Mouse (Mus musculus) liver, embryonic 14.5 days (tissue): ENCODE data around the gene Ilf2.

Experiments used
- CTCF ChIP-seq: IDR thresholded peaks from 2 replicates; pipeline ENCODE4 v1.5.1; 2016; ENCODE audit warnings: antibody characterized with exemption, low read depth, control low read depth
- EP300 ChIP-seq: IDR thresholded peaks from 2 replicates; pipeline ENCODE4 v1.6.1; 2016; ENCODE audit warnings: antibody characterized with exemption, low read depth

DNA sequence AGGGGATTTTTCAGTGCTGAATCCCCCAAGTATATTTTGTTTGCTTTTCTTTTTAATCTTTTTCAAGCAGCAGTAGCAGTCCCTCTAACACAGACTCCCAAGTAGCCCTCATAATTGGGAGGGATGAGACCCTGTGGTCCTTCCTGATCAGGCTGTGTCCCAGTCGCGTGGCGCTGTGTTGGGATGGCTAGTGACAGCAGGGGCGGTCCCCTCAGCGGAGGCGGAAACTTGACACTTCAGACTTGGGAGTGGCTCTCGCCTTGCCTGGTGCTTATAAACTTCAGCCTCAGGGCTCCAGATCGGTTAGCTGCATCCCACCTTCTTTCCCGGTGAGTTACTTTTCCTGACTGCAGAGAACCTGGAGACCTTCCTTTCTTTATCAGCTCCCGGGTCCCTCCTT lies 38.8 kb downstream of the Ilf2 start:
- TF ChIP-seq EP300 (no peak), CTCF (no peak)
